Mouse (Mus musculus) intestine, embryonic 15.5 days (tissue): ENCODE measurements at regions not wholly inside any gene's neighbourhood (a gene's known extent, or its start where the extent isn't known, plus 50 kb on each side); places are given as distances from the start of the nearest gene placed in this dataset.

Experiments
- ATAC-seq: fragments of 200-750 bp; cut with Nextera tagmentation; 2 replicates; pipeline ENCODE4 v1.8.0; 2017; ENCODE audit warnings: moderate TSS enrichment, moderate library complexity
- H3K27ac ChIP-seq: fragments of 300-500 bp; sonication (generic); 2 replicates; pipeline ENCODE4 v1.5.1; 2015; ENCODE audit warnings: mild to moderate bottlenecking, inconsistent platforms
- H3K27me3 ChIP-seq: fragments of 300-500 bp; sonication (generic); replicated peaks from 2 replicates; pipeline ENCODE4 v1.6.1; 2015; ENCODE audit warnings: inconsistent platforms
- H3K36me3 ChIP-seq: fragments of 300-500 bp; sonication (generic); 2 replicates; pipeline ENCODE4 v1.6.1; 2015; ENCODE audit warnings: inconsistent platforms
- H3K4me1 ChIP-seq: fragments of 300-500 bp; sonication (generic); replicated peaks from 2 replicates; pipeline ENCODE4 v1.6.1; 2015; ENCODE audit warnings: inconsistent platforms
- H3K4me2 ChIP-seq: fragments of 300-500 bp; sonication (generic); replicated peaks from 2 replicates; pipeline ENCODE4 v1.6.1; 2015; ENCODE audit warnings: mild to moderate bottlenecking, inconsistent platforms
- H3K4me3 ChIP-seq: fragments of 300-500 bp; sonication (generic); replicated peaks from 2 replicates; pipeline ENCODE4 v1.5.1; 2015; ENCODE audit warnings: inconsistent platforms
- H3K9ac ChIP-seq: fragments of 300-500 bp; sonication (generic); 2 replicates; pipeline ENCODE4 v1.6.1; 2015; ENCODE audit warnings: inconsistent platforms
- H3K9me3 ChIP-seq: fragments of 300-500 bp; sonication (generic); 2 replicates; pipeline ENCODE4 v1.6.1; 2016; ENCODE audit warnings: inconsistent platforms
- WGBS: fragments of 180-500 bp; shearing (Covaris S2); methylation state at CpG from one replicate; pipeline ENCODE4 v1.1.7; 2015; 5-methylcytosine and 5-hydroxymethylcytosine counted together

DNA sequence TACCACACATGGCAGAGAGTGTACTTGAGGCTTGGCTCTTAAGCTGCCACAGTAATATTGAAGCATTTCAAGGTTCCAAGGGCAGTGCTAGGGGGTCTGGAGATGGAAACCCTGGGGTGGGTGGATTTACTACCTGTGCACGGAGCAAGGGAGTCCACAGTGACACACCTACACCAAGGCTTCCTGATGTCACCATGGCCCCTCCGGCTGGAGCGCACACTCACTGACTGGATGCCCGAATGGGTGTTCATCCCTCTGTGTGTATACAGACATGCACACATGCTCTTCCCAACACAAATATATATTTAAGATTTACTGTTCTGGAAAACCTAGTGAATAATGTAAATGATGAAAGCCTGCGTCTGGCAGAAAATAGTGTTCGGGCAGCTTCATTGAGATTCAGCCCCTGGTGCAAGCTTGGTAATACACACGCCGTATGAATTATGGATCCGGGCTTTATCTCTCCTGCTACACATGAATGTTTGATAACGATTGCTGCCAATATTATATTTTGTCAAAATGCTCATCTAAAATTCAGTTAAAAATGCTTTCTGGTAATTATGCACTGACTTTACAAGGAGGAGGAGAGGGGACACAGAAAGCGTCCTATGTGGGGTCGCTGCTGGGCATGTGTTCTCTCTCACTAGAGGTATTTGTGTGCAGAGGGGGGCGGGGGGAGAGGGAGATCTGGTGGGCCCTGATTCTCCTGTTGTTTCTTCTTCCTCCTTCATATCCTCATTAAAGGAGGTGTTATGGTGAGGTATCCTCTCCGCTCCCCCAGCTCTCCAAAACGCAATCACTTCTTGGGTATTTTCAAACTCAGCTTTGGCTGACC lies 205.8 kb upstream of the Zmiz1 start:
- no peak overlapping the region for H3K4me2 ChIP-seq
- no peaks in the 10 kb centered on the region for H3K36me3 ChIP-seq
- H3K4me3 ChIP-seq: no peak overlapping the region
- 79% methylated on average over 15 of the region's 15 CpGs for WGBS
- no peak for ATAC-seq
- H3K4me1 ChIP-seq: no peaks in the 10 kb centered on the region
- no peak overlapping the region for H3K27ac ChIP-seq
- H3K9me3 ChIP-seq: no peaks in the 10 kb centered on the region
- no peaks in the 10 kb centered on the region for H3K27me3 ChIP-seq
- no peak overlapping the region for H3K9ac ChIP-seq

DNA sequence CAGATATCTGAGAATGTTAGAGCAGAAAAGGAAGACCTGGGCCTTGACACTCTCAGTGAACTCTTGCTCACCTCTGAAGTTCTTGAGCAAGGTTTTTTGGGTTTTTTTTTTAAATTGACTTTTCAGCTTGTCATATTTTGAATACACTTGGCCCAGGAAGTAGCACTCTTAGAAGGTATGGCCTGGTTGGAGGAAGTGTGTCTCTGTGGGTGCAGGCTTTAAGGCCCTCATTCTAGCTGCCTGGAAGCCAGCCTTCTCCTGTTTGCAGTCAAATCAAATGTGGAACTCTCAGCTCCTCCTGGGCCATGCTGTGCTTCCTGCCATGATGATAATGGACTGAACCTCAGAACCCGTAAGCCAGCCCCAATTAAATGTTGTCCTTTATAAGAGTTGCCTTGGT lies 195.9 kb upstream of the Zmiz1 start:
- H3K9ac ChIP-seq: no peak overlapping the region
- H3K4me2 ChIP-seq: no peak overlapping the region
- no peaks in the 10 kb centered on the region for H3K36me3 ChIP-seq
- H3K27ac ChIP-seq: no peak overlapping the region
- no peaks in the 10 kb centered on the region for H3K27me3 ChIP-seq
- H3K4me1 ChIP-seq: no peaks in the 10 kb centered on the region
- WGBS: 93% methylated on average over 1 of the region's 1 CpGs
- no peaks in the 10 kb centered on the region for H3K9me3 ChIP-seq
- no peak for ATAC-seq
- no peak overlapping the region for H3K4me3 ChIP-seq

DNA sequence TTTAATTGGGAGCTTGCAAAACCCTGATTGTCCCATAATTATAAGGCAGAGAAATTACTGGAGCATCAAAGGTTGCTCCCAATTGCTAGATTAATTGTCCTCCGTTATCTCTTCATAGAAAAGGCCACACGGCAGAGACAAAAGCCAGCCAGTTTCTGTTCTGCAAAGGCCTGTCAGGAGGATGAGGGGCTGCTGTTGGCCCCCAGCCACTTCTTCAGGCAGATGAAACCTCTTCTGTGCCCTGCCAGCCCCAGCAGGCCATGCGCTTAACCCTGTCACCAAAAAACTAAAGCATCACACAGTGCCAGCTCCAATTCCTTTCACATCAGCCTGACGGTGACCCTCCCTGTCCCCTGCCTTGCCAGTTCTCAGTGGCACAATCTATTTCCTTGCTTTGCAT lies 192.1 kb upstream of the Zmiz1 start:
- WGBS: 71% methylated on average over 4 of the region's 4 CpGs
- H3K9ac ChIP-seq: no peak overlapping the region
- no peaks in the 10 kb centered on the region for H3K36me3 ChIP-seq
- H3K4me3 ChIP-seq: no peak overlapping the region
- H3K4me2 ChIP-seq: no peak overlapping the region
- H3K4me1 ChIP-seq: 0 out of 2 replicates have a peak, but pooled peaks cover 3% of the 10 kb centered on the region
- no peaks in the 10 kb centered on the region for H3K27me3 ChIP-seq
- H3K27ac ChIP-seq: no peak overlapping the region
- no peak for ATAC-seq
- H3K9me3 ChIP-seq: no peaks in the 10 kb centered on the region

DNA sequence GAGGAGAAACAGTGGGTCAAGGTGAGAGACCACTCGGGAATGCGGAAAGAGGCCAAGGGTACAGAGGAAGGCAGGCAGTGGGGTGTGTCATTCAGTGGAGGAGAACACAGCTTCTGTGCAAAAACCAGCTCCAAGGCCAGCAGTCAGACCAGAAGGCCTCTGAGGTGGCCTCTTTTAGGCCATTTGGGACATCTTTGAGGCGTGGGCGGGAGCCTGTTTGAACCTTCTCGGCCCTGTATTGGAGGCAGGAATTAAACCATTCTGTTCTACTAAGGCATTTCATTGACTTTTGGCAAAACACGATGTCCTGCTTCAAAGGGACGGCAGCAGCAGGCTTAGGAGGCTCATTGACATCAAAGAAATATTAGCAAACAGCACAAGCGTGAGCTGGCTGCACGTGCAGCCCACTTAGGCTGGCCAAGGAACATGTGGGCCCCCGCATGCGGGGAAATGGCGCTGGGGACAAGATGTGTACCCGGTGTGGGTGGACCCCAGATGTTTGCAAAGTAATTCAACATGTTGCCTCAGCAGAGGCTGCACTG lies 190.8 kb upstream of the Zmiz1 start:
- Histone ChIP-seq H3K27me3 (no peaks in the 10 kb centered on the region), H3K4me3 (no peak overlapping the region), H3K4me2 (no peak overlapping the region), H3K9me3 (no peaks in the 10 kb centered on the region), H3K9ac (no peak overlapping the region), H3K4me1 (0 out of 2 replicates have a peak, but pooled peaks cover 3% of the 10 kb centered on the region), H3K27ac (no peak overlapping the region), H3K36me3 (no peaks in the 10 kb centered on the region)
- 65% methylated on average over 13 of the region's 13 CpGs for WGBS
- no peak for ATAC-seq

DNA sequence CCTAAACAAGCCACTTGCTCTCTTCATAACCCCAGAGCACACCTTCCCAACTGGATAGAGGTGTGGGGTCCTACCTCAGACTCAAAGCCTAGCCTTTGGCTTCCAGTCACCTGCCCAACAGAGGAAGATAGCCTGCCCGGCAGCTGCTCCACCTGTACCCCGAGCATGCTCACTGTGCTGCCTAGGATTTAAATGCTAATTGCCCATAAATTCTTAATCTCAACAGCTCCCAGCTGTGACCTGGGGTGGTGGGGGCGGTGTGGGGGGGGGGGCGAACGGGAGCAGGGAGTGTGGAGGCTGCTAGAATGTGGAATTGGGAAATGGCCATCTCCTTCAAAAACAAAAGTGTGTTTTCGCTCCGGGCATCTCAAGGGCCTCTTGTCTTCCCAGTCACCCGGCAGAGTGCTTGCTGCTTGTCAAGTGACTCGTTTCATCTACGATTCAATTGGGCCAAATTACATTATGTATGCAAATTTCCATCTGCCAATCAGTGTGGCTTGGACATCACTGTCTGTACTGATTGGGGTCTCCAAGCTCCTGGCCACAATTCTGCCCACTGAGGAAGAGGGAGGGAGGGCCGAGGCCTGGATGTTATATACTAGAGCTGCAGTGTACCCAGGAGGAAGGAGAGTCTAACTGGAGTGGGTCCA lies 188.6 kb upstream of the Zmiz1 start:
- Histone ChIP-seq H3K36me3 (no peaks in the 10 kb centered on the region), H3K27ac (no peak overlapping the region), H3K9ac (no peak overlapping the region), H3K4me2 (no peak overlapping the region), H3K27me3 (no peaks in the 10 kb centered on the region), H3K9me3 (no peaks in the 10 kb centered on the region), H3K4me1 (0 out of 2 replicates have a peak, but pooled peaks cover 3% of the 10 kb centered on the region), H3K4me3 (no peak overlapping the region)
- 62% methylated on average over 11 of the region's 11 CpGs for WGBS
- no peak for ATAC-seq

DNA sequence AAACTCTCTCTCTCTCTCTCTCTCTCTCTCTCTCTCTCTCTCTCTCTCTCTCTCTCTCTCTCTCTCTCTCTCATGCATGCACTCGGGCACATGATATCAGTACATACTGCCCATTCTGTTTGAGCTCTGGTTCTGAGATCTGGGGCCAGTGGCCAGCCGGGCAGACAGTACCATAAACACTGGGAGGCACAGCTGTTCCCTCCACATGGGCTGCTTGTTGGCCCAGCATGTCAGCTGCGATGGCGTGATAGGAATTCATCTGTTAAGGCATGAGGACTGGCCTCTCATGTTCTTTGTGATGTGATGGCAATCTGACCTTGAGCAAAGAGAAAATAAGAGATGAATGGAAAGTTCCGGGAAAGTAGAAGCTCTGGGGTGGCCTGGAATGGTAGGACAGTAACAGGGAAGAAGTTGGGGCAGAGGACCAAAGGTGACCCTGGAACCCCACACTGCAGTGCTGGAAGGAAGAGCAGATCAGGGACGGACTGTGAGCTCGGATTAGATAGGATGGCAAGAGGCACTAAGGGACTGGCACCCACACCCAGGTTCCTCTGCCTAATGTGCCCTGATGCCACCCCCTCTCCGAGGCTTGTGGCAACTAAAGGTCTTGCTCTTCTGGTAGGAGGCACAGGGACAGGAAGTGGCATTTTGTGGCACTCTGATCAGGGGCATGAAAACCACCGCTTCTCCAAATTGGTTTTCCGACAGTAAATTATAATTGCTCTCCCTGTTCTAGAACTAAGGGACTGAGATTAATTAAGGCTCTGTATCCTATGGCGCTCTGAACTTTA lies 186.4 kb upstream of the Zmiz1 start:
- Histone ChIP-seq H3K27ac (no peak overlapping the region), H3K9ac (no peak overlapping the region), H3K27me3 (no peaks in the 10 kb centered on the region), H3K36me3 (no peaks in the 10 kb centered on the region), H3K4me2 (no peak overlapping the region), H3K4me3 (no peak overlapping the region), H3K4me1 (0 out of 2 replicates have a peak, but pooled peaks cover 3% of the 10 kb centered on the region), H3K9me3 (no peaks in the 10 kb centered on the region)
- 74% methylated on average over 11 of the region's 11 CpGs for WGBS
- ATAC-seq: no peak

DNA sequence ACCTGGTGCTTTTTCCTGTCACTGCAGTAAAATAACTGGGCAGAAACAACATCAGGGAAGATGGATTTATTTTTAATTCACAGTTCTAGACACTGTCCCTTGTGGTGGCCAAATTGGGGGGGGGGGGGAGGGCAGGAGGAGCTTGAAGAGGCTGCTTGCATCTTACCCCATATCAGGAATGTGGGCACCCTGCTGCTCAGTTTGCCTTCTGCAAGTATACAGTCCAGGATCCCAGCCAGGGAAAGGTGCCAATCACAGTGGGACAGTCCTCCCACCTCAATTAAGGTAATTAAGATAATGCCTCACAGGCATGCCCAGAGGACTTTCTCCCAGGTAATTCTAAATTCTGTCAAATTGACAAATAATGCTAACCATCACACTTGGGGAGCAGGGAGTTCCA lies 179.2 kb upstream of the Zmiz1 start:
- no peak overlapping the region for H3K9ac ChIP-seq
- H3K36me3 ChIP-seq: no peaks in the 10 kb centered on the region
- H3K4me3 ChIP-seq: no peak overlapping the region
- no peaks in the 10 kb centered on the region for H3K9me3 ChIP-seq
- no peak for ATAC-seq
- H3K4me1 ChIP-seq: no peaks in the 10 kb centered on the region
- no peaks in the 10 kb centered on the region for H3K27me3 ChIP-seq
- no peak overlapping the region for H3K4me2 ChIP-seq
- H3K27ac ChIP-seq: no peak overlapping the region

DNA sequence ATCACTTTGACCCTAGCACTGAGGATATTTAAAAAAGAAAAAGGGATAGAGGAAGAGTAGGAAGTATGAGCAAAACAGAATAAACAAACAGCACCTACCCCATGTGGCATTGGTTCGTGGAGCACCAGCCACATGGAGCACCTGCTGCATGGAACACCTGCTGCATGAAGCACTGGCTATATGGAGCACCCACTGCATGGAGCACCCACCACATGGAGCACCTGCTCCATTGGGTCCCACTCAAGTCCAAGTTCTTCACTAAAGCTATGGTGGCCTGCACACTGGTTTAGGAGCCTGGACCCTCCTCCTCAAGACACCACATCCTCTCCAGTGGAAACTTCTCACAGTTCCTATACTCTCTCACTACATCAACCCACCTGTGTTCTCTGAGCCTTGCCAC lies 166.4 kb upstream of the Zmiz1 start:
- H3K4me1 ChIP-seq: no peaks in the 10 kb centered on the region
- no peaks in the 10 kb centered on the region for H3K36me3 ChIP-seq
- H3K27ac ChIP-seq: no peak overlapping the region
- H3K9me3 ChIP-seq: no peaks in the 10 kb centered on the region
- 50% methylated on average over 1 of the region's 1 CpGs for WGBS
- no peaks in the 10 kb centered on the region for H3K27me3 ChIP-seq
- H3K9ac ChIP-seq: no peak overlapping the region
- no peak for ATAC-seq
- H3K4me2 ChIP-seq: no peak overlapping the region
- no peak overlapping the region for H3K4me3 ChIP-seq

DNA sequence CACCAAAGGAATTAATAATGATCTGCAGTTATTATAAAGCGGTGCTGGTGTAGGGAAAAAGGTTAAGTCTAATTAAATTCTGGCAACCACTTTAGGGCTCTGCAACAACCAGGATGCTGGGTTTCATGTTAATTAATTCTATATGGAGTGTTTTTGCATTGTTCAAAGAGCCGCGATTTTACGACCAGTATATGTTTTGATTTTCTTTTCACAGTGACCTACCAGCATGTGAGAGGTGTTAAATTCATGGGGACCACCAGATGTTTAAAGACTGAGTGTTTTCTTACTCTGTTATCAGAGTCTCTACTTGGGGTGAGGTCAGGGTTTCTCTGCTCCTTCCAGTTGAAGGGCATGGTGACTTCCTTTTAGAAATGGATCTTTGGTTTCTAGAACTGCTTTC lies 164.8 kb upstream of the Zmiz1 start:
- H3K36me3 ChIP-seq: no peaks in the 10 kb centered on the region
- no peak overlapping the region for H3K4me3 ChIP-seq
- WGBS: 77% methylated on average over 4 of the region's 4 CpGs
- no peak for ATAC-seq
- H3K9ac ChIP-seq: no peak overlapping the region
- H3K27ac ChIP-seq: no peak overlapping the region
- no peak overlapping the region for H3K4me2 ChIP-seq
- no peaks in the 10 kb centered on the region for H3K9me3 ChIP-seq
- H3K4me1 ChIP-seq: no peaks in the 10 kb centered on the region; the same call in 1 of the 2 replicates
- no peaks in the 10 kb centered on the region for H3K27me3 ChIP-seq

DNA sequence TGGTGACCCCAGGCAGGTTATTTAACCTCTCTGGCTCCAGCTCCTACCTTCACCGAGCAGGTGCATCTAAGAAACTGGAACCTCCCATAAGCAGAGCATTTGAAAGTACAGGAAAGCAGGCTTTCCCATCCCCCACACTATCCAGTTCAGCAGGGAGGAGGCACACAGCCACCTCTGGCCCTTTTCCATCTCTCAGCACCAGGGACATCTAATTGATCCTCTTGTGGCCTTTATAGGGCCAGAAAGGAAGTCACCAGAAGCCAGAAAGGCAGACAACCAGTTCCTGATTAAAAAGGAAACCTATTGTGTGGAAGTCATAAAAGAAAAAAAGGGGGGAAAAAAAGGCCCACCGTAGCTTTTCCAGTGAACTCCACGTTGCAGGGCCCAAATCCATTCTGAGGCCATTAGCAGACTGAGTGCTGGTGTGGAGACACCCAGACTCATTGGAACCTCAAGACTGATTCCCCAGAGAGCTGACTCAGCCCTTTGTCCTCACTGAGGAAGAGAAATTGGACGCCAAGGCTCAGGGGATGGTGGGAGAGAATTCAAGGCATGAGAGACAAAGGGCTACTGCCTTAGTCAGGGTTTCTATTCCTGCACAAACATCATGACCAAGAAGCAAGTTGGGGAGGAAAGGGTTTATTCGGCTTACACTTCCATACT lies 163.2 kb upstream of the Zmiz1 start:
- ATAC-seq: no peak
- H3K9ac ChIP-seq: no peak overlapping the region
- no peaks in the 10 kb centered on the region; the same call in 1 of the 2 replicates for H3K4me1 ChIP-seq
- no peak overlapping the region for H3K4me3 ChIP-seq
- no peaks in the 10 kb centered on the region for H3K9me3 ChIP-seq
- no peak overlapping the region for H3K27ac ChIP-seq
- no peak overlapping the region for H3K4me2 ChIP-seq
- no peaks in the 10 kb centered on the region for H3K36me3 ChIP-seq
- WGBS: 71% methylated on average over 5 of the region's 5 CpGs
- H3K27me3 ChIP-seq: no peaks in the 10 kb centered on the region

DNA sequence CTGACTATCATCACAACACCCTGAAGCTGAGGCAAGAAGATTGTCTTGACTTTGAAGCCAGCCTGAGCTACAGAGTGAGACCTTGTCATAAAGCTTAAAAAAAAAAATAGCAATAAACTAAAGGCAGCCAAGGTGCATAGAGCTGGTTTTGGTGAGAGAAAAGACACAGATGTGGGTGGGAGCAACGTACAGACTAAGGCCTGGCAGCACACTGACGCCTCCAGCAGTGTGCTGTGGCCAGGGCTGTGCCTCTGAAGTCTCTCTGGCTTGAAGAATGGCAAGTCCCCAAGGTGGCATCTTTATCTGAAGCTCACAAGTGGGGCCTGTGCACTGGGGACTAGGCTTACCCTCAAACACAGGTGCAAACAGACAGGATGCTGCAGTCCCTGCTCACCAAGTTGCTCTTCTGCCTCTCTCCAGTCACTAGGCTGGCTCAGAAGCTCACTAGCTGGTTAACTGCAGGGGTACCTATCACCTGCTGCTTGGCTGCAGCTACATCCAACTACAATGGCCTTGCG lies 159.3 kb upstream of the Zmiz1 start:
- H3K4me1 ChIP-seq: peaks cover 15% of the 10 kb centered on the region
- no peak for ATAC-seq
- H3K4me2 ChIP-seq: no peak overlapping the region
- no peak overlapping the region for H3K4me3 ChIP-seq
- H3K9me3 ChIP-seq: no peaks in the 10 kb centered on the region
- no peak overlapping the region for H3K9ac ChIP-seq
- WGBS: 78% methylated on average over 3 of the region's 3 CpGs
- H3K27ac ChIP-seq: no peak overlapping the region
- no peaks in the 10 kb centered on the region for H3K36me3 ChIP-seq
- H3K27me3 ChIP-seq: no peaks in the 10 kb centered on the region
